Mouse (Mus musculus) gastrocnemius, adult 2 months (tissue): Measurements from ENCODE around the gene Hsp90b1. TPM values are rescaled to one million over a fixed set of nuclear protein-coding genes. Genes with fewer than 3 reads are reported as not detected.
"Not testable (repeated sequence)": the region's sequence is repeated elsewhere in the genome, so short reads cannot be mapped to it uniquely, and the experiment has no call there.

ENCODE experiments used
- DNase-seq: peaks from one replicate; pipeline ENCODE4 v3.0.0; 2022
- H3K27ac ChIP-seq: fragments of 200-600 bp; 2 replicates; pipeline ENCODE4 v1.8.1; 2022; ENCODE audit warnings: mild to moderate bottlenecking
- H3K4me3 ChIP-seq: fragments of 200-600 bp; 2 replicates; pipeline ENCODE4 v1.8.1; 2022; ENCODE audit warnings: mild to moderate bottlenecking, moderate library complexity
- CTCF ChIP-seq: fragments of 200-600 bp; IDR thresholded peaks from 2 replicates; pipeline ENCODE4 v1.8.1; 2022; ENCODE audit warnings: antibody characterized with exemption, mild to moderate bottlenecking, moderate library complexity
- intact Hi-C: fragments of 180-260 bp; cut with DNase I; formaldehyde crosslinking; loops from one replicate; pipeline ENCODE4 v1.15.1; 2025
- microRNA-seq: library from miRNA; unstranded; fragments of <30 nt; microRNA quantifications from one replicate; pipeline ENCODE4 v1.2.0, GENCODE M21; 2021
- total RNA-seq, 2 experiments: library from RNA; stranded (reverse); gene quantifications; 2 replicates each; pipeline ENCODE4 v1.2.3; 2021

The Hsp90b1 gene
- total RNA-seq, 2 experiments from 2014 or later, result 108 to 149 TPM

GRCm38 (mm10) chr10:86704589-86705191 lies 619 bp downstream of the Hsp90b1 start:
- H3K4me3 ChIP-seq, result peak overlapping the region; percentile 84
- intact Hi-C loops, result loop anchor here (5.0 to 10.0 kb wide), 2 partner anchors 73 to 130 kb away; partner anchors contain the start of gene Nt5dc3
- H3K27ac ChIP-seq, result peak overlapping the region; percentile 97
- no peak for TF ChIP-seq CTCF
- peak; percentile 56 for DNase-seq

- DNase-seq, result no peak
- Histone ChIP-seq H3K27ac (peak overlapping the region; percentile 97), H3K4me3 (peak overlapping the region; percentile 84)
- no peak for TF ChIP-seq CTCF
- intact Hi-C loops, result loop anchor here (10.0 kb wide), 1 partner anchor 131 kb away; no protein-coding TSS in a partner anchor
Measured at GRCm38 (mm10) chr10:86704141-86704540, 1.2 kb downstream of the Hsp90b1 start.

GRCm38 (mm10) chr10:86703375-86703774 lies 1.9 kb downstream of the Hsp90b1 start:
- Histone ChIP-seq H3K4me3 (peak overlapping the region; percentile 84), H3K27ac (no peak overlapping the region; the same call in 1 of the 2 replicates)
- no peak for TF ChIP-seq CTCF
- intact Hi-C loops, result loop anchor here (10.0 kb wide), 1 partner anchor 131 kb away; no protein-coding TSS in a partner anchor
- DNase-seq, result no peak

- Histone ChIP-seq H3K27ac (peak overlapping the region; percentile 43; the same call in 1 of the 2 replicates), H3K4me3 (peak overlapping the region; percentile 84)
- TF ChIP-seq CTCF, result no peak
- no peak for DNase-seq
- intact Hi-C loops, result loop anchor here (10.0 kb wide), 1 partner anchor 132 kb away; no protein-coding TSS in a partner anchor
Measured at GRCm38 (mm10) chr10:86702312-86702920, 2.9 kb downstream of the Hsp90b1 start.

- DNase-seq, result no peak
- H3K27ac ChIP-seq, result no peak overlapping the region
- TF ChIP-seq CTCF, result no peak
- intact Hi-C loops, result loop anchor here (10.0 kb wide), 1 partner anchor 134 kb away; no protein-coding TSS in a partner anchor
- no peak overlapping the region; the same call in 1 of the 2 replicates for H3K4me3 ChIP-seq
Measured at GRCm38 (mm10) chr10:86700973-86701372, 4.3 kb downstream of the Hsp90b1 start.

- H3K4me3 ChIP-seq, result peak overlapping the region; percentile 7; the same call in 1 of the 2 replicates
- TF ChIP-seq CTCF, result no peak
- H3K27ac ChIP-seq, result no peak overlapping the region
- intact Hi-C loops, result loop anchor here (10.0 kb wide), 1 partner anchor 135 kb away; no protein-coding TSS in a partner anchor
- no peak for DNase-seq
Measured at GRCm38 (mm10) chr10:86700251-86700650, 5.1 kb downstream of the Hsp90b1 start.

- peak overlapping the region; percentile 94 for H3K27ac ChIP-seq
- peak overlapping the region; percentile 91 for H3K4me3 ChIP-seq
- intact Hi-C loops, DNase-seq: not testable (repeated sequence)
Measured at GRCm38 (mm10) chr10:86686017-86686360, 19.3 kb downstream of the Hsp90b1 start.

GRCm38 (mm10) chr10:86685179-86686016 lies 19.9 kb downstream of the Hsp90b1 start:
- intact Hi-C loops, result not testable (repeated sequence)
- peak; percentile 87 for DNase-seq
- Histone ChIP-seq H3K4me3 (peak overlapping the region; percentile 91), H3K27ac (peak overlapping the region; percentile 94)

GRCm38 (mm10) chr10:86684797-86685178 lies 20.5 kb downstream of the Hsp90b1 start:
- peak overlapping the region; percentile 91 for H3K4me3 ChIP-seq
- intact Hi-C loops, result not testable (repeated sequence)

GRCm38 (mm10) chr10:86670550-86670949 lies 34.8 kb downstream of the Hsp90b1 start:
- intact Hi-C loops, H3K27ac ChIP-seq, DNase-seq, H3K4me3 ChIP-seq: not testable (repeated sequence)

More at GRCm38 (mm10) chr10:86684797-86685178, 20.5 kb downstream of the Hsp90b1 start:
- DNase-seq, result not testable (repeated sequence)
- peak overlapping the region; percentile 94 for H3K27ac ChIP-seq

Small RNAs within 50 kb of the gene (microRNA-seq; reads per million reads assigned to microRNA genes)
- not detected for gene Gm25745

Other genes starting within 250 kb of the Hsp90b1 start
- under 1 TPM; 0.28 TPM for gene Syn3, start 206.6 kb downstream of the Hsp90b1 start, total RNA-seq
- gene Ttc41, start 302 bp upstream of the Hsp90b1 start, total RNA-seq, result 1 to 10 TPM; 2.3 to 2.5 TPM
- gene Gm49358, start 58.5 kb upstream of the Hsp90b1 start, total RNA-seq, result 10 to 100 TPM; 16.7 to 32.1 TPM
- 10 to 100 TPM; 36.1 to 77.7 TPM for gene Nt5dc3, start 73.5 kb upstream of the Hsp90b1 start, total RNA-seq